8 mouse cellular contexts compared by ENCODE assay signal in genomic region chr11:51689343-51689742, GRCm38 (mm10). TPM values are rescaled to one million over a fixed set of nuclear protein-coding genes. Genes with fewer than 3 reads are reported as not detected.
DNase-seq lines count a peak whose midpoint lies in the region; ATAC-seq lines count a peak whose summit lies in the region.

No protein-coding gene starts in this region.

- H3K27ac ChIP-seq in liver, embryonic 11.5 days (ENCODE audit: low read depth, low read length), result peak overlapping the region; percentile 96; the same call in 1 of the 2 replicates
- H3K27ac ChIP-seq in stomach, embryonic 15.5 days, result peak overlapping the region; percentile 99

- H3K36me3 ChIP-seq in megakaryocyte, embryonic 14.5 days (replicated peaks; ENCODE audit: low read length), result peaks cover 32% of the 10 kb centered on the region
- no peaks in the 10 kb centered on the region; the same call in 1 of the 2 replicates for H3K36me3 ChIP-seq in liver, embryonic 11.5 days (ENCODE audit: control insufficient read depth, insufficient read depth, low read length)
- H3K36me3 ChIP-seq in stomach, embryonic 15.5 days, result 0 out of 2 replicates have a peak, but pooled peaks cover 4% of the 10 kb centered on the region

- ATAC-seq in megakaryocyte, adult 5-6 weeks (ENCODE audit: poor library complexity, severe bottlenecking), result no peak
- ATAC-seq in liver, embryonic 11.5 days (replicated peaks; ENCODE audit: low FRiP score), result no peak
- ATAC-seq in stomach, embryonic 15.5 days (ENCODE audit: insufficient read depth, low FRiP score, low read depth), result no peak
- ATAC-seq in granulocyte monocyte progenitor cell, adult 5-6 weeks (replicated peaks; ENCODE audit: poor library complexity, severe bottlenecking), result no peak

- peaks cover 18% of the 10 kb centered on the region for H3K4me1 ChIP-seq in megakaryocyte, embryonic 14.5 days
- H3K4me1 ChIP-seq in liver, embryonic 11.5 days (replicated peaks; ENCODE audit: control insufficient read depth, insufficient read depth, low read length), result peaks cover 7% of the 10 kb centered on the region
- no peaks in the 10 kb centered on the region for H3K4me1 ChIP-seq in stomach, embryonic 15.5 days

- 19% methylated on average over 6 of the region's 6 CpGs for WGBS in liver, embryonic 11.5 days
- WGBS in stomach, embryonic 15.5 days, result 24% methylated on average over 6 of the region's 6 CpGs

- H3K4me2 ChIP-seq in liver, embryonic 11.5 days, result peak overlapping the region; percentile 87
- peak overlapping the region; percentile 63 for H3K4me2 ChIP-seq in stomach, embryonic 15.5 days

- DNase-seq in adrenal gland, postnatal 14 days, result peak; percentile 12
- DNase-seq in adrenal gland, adult (ENCODE audit: inconsistent age in 2 of 2, low spot score in 1 of 2), result no peak
- no peak for DNase-seq in liver, embryonic 11.5 days (ENCODE audit: low spot score)
- DNase-seq in frontal cortex, postnatal 25 days (ENCODE audit: low spot score in 2 of 2), result no peak

- peak overlapping the region; percentile 77 for H3K9ac ChIP-seq in liver, embryonic 11.5 days (ENCODE audit: low read depth, low read length)
- no peak overlapping the region; the same call in 1 of the 2 replicates for H3K9ac ChIP-seq in stomach, embryonic 15.5 days

- no peaks in the 10 kb centered on the region for H3K9me3 ChIP-seq in megakaryocyte, embryonic 14.5 days
- H3K9me3 ChIP-seq in liver, embryonic 11.5 days (ENCODE audit: control insufficient read depth, low read length), result no peaks in the 10 kb centered on the region
- H3K9me3 ChIP-seq in stomach, embryonic 15.5 days, result no peaks in the 10 kb centered on the region

- H3K27me3 ChIP-seq in megakaryocyte, embryonic 14.5 days (replicated peaks), result no peaks in the 10 kb centered on the region
- H3K27me3 ChIP-seq in liver, embryonic 11.5 days (replicated peaks; ENCODE audit: control insufficient read depth, insufficient read depth, low read length), result no peaks in the 10 kb centered on the region
- no peaks in the 10 kb centered on the region for H3K27me3 ChIP-seq in stomach, embryonic 15.5 days (replicated peaks)

- H3K4me3 ChIP-seq in megakaryocyte, embryonic 14.5 days (replicated peaks), result peak overlapping the region; percentile 96
- H3K4me3 ChIP-seq in liver, embryonic 11.5 days (ENCODE audit: low read depth, low read length), result peak overlapping the region; percentile 71
- H3K4me3 ChIP-seq in stomach, embryonic 15.5 days (replicated peaks), result peak overlapping the region; percentile 67

RNA-seq across cellular contexts. Expression of gene 0610009B22Rik, which starts 0.7 kb away (rescaled TPM):
- 47.1 and 52.0 TPM in 2 replicates for total RNA-seq in adrenal gland, postnatal 14 days (2021)
- polyA plus RNA-seq in megakaryocyte, embryonic 14.5 days (2012; ENCODE audit: insufficient read depth, low replicate concordance), result 1.7 TPM in 1 of 2 replicates, not detected in the other
- 25.9 and 30.3 TPM in 2 replicates for total RNA-seq in megakaryocyte, adult 5-6 weeks (2015)
- total RNA-seq in megakaryocyte, adult 5-6 weeks (2017), result 14.7 and 18.4 TPM in 2 replicates
- polyA plus RNA-seq in liver, embryonic 11.5 days (2014; fragmentation: Nextera tagmentation; extraction: Ambion mirVana), result 60.4 and 66.0 TPM in 2 replicates
- polyA plus RNA-seq in stomach, embryonic 15.5 days (2015; fragmentation: Nextera tagmentation; extraction: Ambion mirVana), result 95.8 and 102 TPM in 2 replicates
- total RNA-seq in granulocyte monocyte progenitor cell, adult 5-6 weeks (2014; fragmentation: Nextera tagmentation), result 22.4 and 33.5 TPM in 2 replicates
- total RNA-seq in granulocyte monocyte progenitor cell, adult 5-6 weeks (2017), result 14.7 and 17.5 TPM in 2 replicates

RNA-seq across cellular contexts. Expression of gene D930048N14Rik, which starts 38.6 kb away (rescaled TPM):
- 1.9 and 2.7 TPM in 2 replicates for total RNA-seq in adrenal gland, postnatal 14 days (2021)
- not detected in 2 replicates for polyA plus RNA-seq in megakaryocyte, embryonic 14.5 days (2012; ENCODE audit: insufficient read depth, low replicate concordance)
- 0.33 and 0.43 TPM in 2 replicates for total RNA-seq in megakaryocyte, adult 5-6 weeks (2015)
- total RNA-seq in megakaryocyte, adult 5-6 weeks (2017), result 0.26 TPM in 1 of 2 replicates, not detected in the other
- 1.3 and 1.5 TPM in 2 replicates for polyA plus RNA-seq in liver, embryonic 11.5 days (2014; fragmentation: Nextera tagmentation; extraction: Ambion mirVana)
- polyA plus RNA-seq in stomach, embryonic 15.5 days (2015; fragmentation: Nextera tagmentation; extraction: Ambion mirVana), result 3.6 and 4.3 TPM in 2 replicates
- 0.81 TPM in 1 of 2 replicates, not detected in the other for total RNA-seq in granulocyte monocyte progenitor cell, adult 5-6 weeks (2014; fragmentation: Nextera tagmentation)
- total RNA-seq in granulocyte monocyte progenitor cell, adult 5-6 weeks (2017), result 0.15 TPM in 1 of 2 replicates, not detected in the other

RNA-seq across cellular contexts. Expression of gene N4bp3, which starts 38.7 kb away (rescaled TPM):
- 16.2 and 18.8 TPM in 2 replicates for total RNA-seq in adrenal gland, postnatal 14 days (2021)
- polyA plus RNA-seq in megakaryocyte, embryonic 14.5 days (2012; ENCODE audit: insufficient read depth, low replicate concordance), result 2.5 and 6.0 TPM in 2 replicates
- total RNA-seq in megakaryocyte, adult 5-6 weeks (2015), result 0.80 and 1.3 TPM in 2 replicates
- 0.45 and 2.9 TPM in 2 replicates for total RNA-seq in megakaryocyte, adult 5-6 weeks (2017)
- polyA plus RNA-seq in liver, embryonic 11.5 days (2014; fragmentation: Nextera tagmentation; extraction: Ambion mirVana), result 7.2 and 7.9 TPM in 2 replicates
- polyA plus RNA-seq in stomach, embryonic 15.5 days (2015; fragmentation: Nextera tagmentation; extraction: Ambion mirVana), result 19.8 and 21.5 TPM in 2 replicates
- total RNA-seq in granulocyte monocyte progenitor cell, adult 5-6 weeks (2014; fragmentation: Nextera tagmentation), result 1.4 TPM in 1 of 2 replicates, not detected in the other
- 1.5 and 2.6 TPM in 2 replicates for total RNA-seq in granulocyte monocyte progenitor cell, adult 5-6 weeks (2017)

RNA-seq across cellular contexts. Expression of gene Rmnd5b, which starts 53.6 kb away (rescaled TPM):
- 39.0 and 39.9 TPM in 2 replicates for total RNA-seq in adrenal gland, postnatal 14 days (2021)
- 12.9 and 15.1 TPM in 2 replicates for polyA plus RNA-seq in megakaryocyte, embryonic 14.5 days (2012; ENCODE audit: insufficient read depth, low replicate concordance)
- total RNA-seq in megakaryocyte, adult 5-6 weeks (2015), result 50.8 and 63.1 TPM in 2 replicates
- total RNA-seq in megakaryocyte, adult 5-6 weeks (2017), result 19.2 and 35.5 TPM in 2 replicates
- 47.8 and 52.2 TPM in 2 replicates for polyA plus RNA-seq in liver, embryonic 11.5 days (2014; fragmentation: Nextera tagmentation; extraction: Ambion mirVana)
- 39.9 and 43.6 TPM in 2 replicates for polyA plus RNA-seq in stomach, embryonic 15.5 days (2015; fragmentation: Nextera tagmentation; extraction: Ambion mirVana)
- 17.9 and 19.2 TPM in 2 replicates for total RNA-seq in granulocyte monocyte progenitor cell, adult 5-6 weeks (2014; fragmentation: Nextera tagmentation)
- 12.8 and 14.1 TPM in 2 replicates for total RNA-seq in granulocyte monocyte progenitor cell, adult 5-6 weeks (2017)
